Mouse (Mus musculus) gastrocnemius, adult 18-20 months (tissue): ENCODE results near the gene Psmb8. TPM values are rescaled to one million over a fixed set of nuclear protein-coding genes. Genes with fewer than 3 reads are reported as not detected.

Experiments used
- DNase-seq: peaks from one replicate; pipeline ENCODE4 v3.0.0; 2021; ENCODE audit warnings: low spot score
- total RNA-seq, 2 experiments: library from RNA; stranded (reverse); gene quantifications; 2 replicates each; pipeline ENCODE4 v1.2.3; 2021

The Psmb8 gene
- total RNA-seq, 2 experiments from 2014 or later, result 3.2 to 6.7 TPM

DNA sequence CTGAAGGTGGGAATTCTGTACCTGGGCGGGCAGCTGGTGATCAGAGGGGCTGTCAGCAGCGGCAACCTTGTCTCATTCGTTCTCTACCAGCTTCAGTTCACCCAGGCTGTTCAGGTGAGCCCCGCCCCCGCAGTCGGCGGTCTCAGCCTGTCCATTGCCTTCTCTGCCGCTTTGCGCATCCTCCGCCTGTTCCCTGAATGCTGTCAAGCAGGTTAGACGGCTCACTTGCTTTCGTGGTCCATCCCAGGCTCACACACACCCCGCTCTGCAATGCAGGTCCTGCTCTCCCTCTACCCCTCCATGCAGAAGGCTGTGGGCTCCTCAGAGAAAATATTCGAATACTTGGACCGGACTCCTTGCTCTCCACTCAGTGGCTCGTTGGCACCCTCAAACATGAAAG, 4.7 kb upstream of the Psmb8 start:
- no peak for DNase-seq

DNA sequence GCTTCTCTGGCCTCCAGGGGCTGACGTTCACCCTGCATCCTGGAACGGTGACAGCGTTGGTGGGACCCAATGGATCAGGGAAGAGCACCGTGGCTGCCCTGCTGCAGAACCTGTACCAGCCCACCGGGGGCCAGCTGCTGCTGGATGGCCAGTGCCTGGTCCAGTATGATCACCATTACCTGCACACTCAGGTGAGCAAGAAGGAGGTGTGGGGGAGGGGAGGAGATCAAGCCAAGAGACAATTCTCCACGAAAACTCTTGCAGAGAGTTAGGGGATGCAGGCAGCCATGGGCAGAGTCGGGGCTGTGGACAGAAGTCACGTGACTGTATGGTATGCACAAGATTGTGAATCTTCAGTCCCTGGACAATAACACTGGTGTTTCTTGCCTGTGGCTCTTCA, 4.1 kb upstream of the Psmb8 start:
- DNase-seq, result no peak

DNA sequence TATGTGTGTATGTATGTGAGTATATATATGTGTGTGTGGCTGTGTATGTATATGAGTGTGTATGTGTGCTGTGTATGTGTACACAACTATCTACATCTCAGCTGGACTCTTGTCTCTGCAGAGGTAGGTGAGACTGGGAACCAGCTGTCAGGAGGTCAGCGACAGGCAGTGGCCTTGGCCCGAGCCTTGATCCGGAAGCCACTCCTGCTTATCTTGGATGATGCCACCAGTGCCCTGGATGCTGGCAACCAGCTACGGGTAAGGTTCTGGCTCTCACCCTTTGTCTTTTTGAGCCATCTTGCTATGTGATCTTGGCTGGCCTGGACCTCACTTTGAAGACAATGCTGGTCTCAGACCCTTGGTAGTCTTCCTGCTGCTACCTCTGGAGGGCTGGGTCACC, 2.8 kb upstream of the Psmb8 start:
- DNase-seq, result no peak

DNA sequence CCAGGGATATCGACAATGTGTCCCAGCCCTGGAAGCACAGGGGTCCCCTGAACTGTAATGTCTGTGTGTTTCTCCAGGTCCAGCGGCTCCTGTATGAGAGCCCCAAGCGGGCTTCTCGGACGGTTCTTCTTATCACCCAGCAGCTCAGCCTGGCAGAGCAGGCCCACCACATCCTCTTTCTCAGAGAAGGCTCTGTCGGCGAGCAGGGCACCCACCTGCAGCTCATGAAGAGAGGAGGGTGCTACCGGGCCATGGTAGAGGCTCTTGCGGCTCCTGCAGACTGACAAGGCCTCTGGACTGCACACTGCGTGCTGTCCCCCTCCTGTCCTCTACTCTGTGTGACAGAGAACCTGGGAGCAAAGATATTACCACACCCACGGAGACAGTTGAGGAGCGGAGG, 1.0 kb upstream of the Psmb8 start:
- DNase-seq, result no peak

DNA sequence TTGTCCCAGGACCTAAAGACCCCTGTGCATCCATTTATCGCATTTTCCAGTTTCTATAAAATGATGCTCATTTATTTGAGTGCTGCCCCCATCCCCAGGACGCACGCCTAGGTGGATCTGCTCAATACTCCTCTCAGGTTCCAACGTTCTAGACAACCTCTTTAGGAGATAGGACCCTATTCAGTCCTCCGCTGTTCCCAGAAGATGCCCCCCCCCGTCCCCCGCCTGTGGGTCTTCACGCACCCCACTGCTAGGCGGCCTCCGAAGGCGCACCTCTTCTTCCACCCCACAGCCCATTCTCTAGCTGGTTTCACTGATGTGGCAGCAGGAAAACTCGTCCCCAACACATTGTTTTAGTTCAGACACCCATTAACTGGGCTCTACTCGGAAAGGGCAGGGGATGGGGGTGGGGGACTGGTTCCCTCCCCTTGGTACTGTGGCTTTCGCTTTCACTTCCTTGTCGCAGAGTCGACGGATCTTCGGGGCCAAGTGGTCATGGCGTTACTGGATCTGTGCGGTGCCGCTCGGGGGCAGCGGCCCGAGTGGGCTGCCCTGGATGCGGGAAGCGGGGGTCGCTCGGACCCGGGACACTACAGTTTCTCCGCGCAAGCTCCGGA, 491 bp downstream of the Psmb8 start:
- peak; percentile 55 for DNase-seq

DNA sequence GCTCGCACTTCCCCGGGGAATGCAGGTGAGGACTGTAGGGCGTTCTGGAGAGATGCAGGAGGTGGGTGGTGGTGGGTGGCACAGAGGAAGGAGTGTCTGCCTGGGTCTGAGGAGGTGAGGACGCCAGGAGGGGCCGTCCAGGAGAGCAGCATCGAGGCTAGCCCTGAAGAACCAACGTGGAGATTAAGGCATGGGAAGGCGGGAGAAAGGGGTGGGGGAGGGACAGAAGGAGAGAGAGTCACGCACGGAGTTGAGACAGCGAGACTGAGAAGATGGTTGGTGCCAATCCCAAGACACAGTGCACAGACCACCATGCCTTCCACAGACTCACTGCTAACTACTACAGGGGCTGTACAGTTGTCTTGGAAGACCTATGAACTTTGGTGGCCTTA, 996 bp downstream of the Psmb8 start:
- DNase-seq, result no peak

DNA sequence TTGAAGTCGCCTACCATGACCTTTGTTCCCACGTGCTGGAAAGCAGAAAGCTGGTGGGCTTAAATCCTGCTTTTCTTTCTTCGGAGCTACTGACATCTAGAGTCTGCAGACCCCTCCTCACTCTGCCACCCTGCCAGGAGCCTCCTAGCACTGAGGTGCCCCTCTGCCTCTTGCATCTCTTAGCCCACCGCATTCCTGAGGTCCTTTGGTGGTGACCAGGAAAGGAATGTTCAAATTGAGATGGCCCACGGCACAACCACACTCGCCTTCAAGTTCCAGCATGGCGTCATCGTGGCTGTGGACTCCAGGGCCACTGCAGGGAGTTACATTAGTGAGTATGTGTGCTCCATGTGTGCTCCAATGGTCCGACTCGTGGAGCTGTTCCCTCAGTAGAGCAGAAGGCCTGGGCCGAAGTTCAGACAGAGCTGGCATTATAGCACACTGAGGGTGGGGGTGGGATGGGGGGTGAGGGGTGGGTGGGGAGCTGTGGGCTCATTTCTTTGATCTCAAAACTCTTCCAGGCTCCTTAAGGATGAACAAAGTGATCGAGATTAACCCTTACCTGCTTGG, 1.6 kb downstream of the Psmb8 start:
- DNase-seq, result no peak

DNA sequence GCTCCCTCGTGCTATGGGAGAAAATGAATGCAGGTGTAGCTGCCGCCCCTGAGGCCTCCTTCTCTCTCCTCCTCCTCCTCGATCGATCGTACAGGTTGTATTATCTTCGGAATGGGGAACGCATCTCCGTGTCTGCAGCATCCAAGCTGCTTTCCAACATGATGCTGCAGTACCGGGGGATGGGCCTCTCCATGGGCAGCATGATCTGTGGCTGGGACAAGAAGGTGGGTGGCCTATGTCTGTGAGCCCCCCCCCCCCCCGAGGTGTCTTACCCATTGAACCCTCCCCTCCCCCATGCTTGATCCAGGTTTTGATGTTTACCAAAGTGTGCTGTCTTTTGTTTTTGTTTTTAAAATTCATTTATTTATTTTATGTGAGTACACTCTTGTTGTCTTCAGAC, 2.5 kb downstream of the Psmb8 start:
- no peak for DNase-seq

DNA sequence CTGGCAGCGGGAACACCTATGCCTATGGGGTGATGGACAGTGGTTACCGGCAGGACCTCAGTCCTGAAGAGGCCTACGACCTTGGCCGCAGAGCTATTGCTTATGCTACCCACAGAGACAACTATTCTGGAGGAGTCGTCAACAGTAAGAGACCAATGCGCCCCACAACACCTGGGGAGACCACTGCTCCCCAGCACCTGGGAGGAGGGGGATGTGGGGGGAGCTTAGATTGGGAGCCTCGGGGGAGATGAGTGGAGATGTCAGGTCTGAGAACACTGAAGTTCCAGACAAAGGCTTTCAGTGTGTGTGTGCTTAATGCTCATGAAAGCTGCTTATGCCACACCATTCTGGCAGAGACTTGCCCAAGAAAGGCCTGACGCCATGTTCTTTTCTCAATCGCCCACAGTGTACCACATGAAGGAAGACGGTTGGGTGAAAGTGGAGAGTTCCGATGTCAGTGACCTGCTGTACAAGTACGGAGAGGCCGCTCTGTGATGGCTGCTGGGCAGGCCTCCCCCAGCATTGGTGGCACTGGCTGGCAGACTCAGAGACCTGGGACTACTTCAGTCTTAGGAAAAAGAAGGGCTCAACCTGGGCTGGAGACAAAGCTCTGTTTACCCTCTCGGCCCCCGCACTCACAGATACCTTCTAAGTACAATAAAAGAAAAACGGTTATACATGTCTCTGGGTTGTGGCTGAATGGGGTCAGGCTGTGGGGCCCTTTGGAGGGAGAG, 3.4 kb downstream of the Psmb8 start:
- no peak for DNase-seq

DNA sequence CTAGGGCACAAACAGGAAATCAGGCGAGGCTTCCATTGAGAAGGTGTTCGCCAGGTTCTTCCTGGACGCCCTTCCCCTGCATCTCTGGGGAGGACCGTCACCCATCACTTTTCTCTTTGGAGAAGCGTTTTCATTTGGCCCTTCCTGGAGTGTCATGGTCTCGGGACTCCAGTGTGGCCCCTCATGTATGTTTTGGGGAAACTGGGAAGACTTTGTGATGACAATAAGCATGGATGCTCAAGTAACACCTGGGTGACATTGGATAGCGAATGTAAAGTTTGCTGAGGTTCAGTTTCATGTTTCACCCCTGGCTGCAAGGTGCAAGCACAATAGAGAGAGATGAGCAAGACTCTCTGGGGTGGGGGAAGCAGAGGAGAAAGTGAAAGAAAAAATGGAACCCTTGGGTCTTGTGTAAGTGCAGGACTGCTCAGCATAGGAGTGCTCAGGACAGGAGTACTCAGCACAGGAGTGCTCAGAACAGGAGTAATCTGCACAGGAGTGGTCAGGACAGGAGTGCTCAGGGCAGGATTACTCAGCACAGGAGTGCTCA, 4.1 kb downstream of the Psmb8 start:
- DNase-seq, result no peak

DNA sequence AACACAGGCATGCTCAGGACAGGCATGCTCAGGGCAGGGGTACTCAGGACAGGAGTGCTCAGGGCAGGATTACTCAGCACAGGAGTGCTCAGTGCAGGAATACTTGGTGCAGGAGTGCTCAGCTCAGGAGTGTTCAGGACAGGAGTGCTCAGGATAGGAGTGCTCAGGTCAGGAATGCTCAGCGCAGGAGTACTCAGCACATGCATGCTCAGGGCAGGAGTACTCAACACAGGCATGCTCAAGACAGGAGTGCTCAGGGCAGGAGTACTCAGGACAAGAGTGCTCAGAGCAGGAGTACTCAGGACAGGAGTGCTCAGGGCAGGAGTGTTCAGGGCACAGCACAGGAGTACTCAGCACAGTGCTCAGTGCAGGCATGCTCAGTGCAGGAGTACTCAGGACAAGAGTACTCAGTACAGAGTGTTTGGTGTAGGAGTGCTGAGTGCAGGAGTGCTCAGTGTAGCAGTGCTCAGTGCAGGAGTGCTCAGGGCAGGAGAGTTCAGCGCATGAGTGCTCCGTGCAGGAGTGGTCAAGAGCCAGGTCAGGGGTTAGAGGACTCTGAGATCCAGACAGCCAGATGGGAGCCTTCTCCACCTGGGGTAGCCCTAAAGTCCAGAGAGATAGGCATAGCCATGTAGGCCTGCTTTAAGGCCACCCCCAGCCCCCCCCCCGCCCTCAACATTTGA, 5.4 kb downstream of the Psmb8 start:
- no peak for DNase-seq

DNA sequence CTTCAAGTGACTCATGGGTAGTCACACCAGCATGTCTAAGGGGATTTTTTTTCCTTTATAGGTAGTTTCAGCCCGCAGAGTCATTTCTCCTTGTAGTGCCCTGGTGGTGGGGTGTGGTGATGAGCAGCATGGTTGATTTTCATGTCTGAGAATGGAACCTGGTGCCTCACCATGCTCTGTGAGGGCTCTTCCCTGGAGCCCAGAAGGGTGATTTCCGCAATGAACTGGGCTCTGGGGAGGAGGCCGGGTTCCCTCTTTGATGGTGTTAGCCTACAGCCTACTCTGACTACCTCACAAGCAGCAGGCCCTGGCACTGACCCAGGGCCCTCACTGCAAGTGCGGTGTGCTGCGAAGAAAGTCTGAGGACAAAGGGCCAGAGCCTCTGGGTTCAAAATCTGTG, 5.9 kb downstream of the Psmb8 start, which contains the start of gene Tap2:
Gene Tap2, plus strand, starts transcription at position 84 of the 400 bp plus-strand sequence.
- DNase-seq, result no peak

DNA sequence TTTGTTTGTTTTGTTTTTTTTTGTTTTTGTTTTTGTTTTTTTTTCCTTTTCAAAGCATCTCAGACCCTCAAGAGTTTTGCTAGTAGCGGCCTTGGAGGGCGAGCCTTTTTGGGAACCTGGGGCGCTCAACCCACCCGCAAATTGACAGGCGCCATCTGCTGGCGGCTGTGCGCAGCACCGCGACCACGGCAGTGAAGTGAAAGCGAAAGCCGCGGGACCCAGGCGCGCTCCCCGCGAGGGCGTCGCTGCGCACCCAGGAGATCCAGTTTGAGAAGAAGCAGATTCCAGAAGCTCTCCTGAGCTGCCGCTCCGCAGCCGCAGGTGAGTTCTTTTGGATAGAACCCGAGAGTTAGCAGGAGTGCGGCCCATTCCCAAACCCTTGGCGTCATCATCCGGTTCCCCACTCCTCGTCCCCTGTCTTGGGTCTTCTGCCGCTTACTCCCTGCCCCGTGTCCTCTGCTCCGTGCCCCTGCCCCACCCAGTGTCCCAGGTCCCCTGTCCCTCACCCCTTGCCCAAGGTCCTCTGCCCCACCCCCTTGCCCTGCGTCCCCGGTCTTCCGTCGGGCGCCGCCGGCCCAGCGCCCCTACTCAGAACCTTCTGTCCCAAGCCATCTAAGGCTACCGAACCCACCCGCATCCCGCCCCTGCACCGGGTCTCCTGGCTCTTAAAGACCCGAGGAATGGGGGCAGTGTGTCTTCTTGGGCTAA, 6.9 kb downstream of the Psmb8 start:
- peak; percentile 91 for DNase-seq

DNA sequence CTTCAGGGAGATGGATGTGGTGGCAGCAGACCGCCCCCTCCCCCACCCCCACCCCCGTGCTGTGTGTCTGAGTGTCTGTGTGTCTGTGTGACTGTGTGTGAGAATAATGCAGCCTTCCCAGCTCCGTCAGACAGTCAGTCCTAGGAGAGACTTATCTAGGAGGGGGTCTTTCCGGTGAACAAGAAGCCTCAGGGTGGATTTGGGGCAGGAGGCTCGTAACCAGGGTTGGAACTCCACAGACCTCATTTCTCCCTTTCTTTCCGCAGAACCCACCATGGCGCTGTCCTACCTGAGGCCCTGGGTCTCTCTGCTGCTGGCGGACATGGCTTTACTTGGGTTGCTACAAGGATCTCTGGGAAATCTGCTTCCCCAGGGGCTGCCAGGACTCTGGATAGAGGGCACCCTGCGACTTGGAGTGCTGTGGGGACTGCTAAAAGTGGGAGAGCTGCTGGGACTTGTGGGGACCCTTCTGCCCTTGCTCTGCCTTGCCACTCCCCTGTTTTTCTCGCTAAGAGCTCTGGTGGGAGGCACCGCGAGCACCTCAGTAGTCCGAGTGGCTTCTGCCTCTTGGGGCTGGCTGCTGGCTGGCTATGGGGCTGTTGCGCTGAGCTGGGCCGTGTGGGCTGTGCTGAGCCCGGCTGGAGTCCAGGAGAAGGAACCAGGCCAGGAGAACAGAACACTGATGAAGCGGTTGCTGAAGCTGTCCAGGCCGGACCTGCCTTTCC, 7.7 kb downstream of the Psmb8 start:
- DNase-seq, result peak; percentile 58

DNA sequence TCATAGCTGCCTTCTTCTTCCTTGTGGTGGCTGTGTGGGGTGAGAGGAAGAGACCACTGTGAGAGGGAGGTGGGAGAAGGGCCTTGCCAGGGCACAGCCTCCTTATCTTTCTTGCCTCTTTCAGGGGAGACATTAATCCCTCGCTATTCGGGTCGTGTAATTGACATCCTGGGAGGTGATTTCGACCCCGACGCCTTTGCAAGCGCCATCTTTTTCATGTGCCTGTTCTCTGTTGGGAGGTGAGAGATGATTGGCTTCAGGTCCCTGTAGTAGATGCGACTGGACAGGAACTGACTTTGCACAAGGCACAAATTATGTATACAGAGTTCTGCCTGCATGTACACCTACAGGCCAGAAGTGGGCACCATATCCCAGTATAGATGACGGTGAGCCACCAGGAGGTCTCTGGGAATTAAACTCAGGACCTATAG, 8.2 kb downstream of the Psmb8 start:
- no peak for DNase-seq

DNA sequence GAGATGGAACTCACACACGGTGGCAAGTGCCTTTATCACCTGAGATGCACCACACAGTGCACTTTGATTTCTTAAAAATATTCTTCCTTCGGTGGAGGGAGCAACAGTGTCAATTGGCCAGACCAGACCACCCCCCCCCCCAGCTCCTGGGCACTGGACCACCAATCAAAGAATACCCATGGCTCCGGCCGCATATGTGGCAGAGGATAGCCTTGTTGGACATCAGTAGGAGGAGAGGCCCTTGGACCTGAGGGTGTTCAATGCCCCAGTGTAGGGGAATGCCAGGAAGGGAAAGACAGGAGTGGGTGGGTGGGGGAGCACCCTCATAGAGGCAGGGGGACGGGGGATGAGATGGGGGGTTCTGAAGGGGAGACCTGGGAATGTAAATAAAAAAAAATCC, 9.2 kb downstream of the Psmb8 start:
- no peak for DNase-seq

DNA sequence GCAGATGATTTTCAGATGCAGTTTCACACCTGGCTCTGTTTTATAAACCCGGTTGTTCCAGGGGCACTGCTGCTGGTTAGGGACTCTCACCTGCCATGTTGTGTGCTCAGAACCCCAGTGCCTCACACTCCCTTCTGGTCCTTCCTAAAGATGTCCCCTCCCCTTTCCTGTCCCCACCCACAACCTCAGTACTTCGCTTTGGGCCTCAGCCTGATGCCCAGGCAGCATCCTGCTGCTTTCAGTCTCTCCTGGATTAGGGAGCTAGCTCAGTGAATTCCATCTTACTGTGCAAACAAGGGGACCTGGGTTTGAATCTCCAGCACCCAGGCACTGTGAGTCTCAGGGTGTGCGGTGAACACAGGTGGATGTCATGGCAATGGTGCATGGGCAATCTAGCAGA, 9.9 kb downstream of the Psmb8 start:
- DNase-seq, result no peak

DNA sequence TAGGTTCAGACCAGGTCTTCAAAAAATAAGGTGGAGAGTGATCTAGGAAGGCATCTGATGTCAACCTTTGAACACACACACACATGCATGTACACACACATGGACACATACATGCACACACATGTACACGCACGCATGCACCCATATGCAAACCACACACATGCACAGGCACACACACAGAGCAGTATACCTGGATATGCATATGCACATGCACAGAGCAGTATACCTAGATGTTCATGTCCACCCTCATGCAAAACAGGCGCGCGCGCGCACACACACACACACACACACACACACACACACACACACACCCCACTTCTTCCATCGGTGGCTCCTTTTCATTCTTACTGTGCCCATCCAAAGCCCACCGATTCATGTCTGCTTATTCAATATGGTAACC, 10.3 kb downstream of the Psmb8 start:
- DNase-seq, result no peak

DNA sequence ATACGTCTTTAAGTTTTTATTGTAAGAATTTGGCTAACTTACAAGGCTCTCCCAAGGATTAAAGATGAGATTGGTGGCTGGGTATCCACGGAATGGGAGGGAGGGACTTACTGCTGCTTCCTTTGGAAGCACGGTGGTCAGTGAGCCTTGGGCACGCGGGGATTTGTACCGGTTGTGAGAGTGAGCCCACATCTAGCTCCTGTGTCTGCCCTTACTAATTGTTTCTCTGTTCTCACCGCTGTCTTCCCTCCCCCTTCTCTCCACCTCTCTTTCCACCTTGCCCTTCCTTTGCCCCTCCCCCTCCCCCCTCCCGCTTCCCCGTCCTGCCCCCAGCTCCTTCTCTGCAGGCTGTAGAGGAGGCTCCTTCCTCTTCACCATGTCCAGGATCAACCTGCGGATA, 10.9 kb downstream of the Psmb8 start:
- no peak for DNase-seq

DNA sequence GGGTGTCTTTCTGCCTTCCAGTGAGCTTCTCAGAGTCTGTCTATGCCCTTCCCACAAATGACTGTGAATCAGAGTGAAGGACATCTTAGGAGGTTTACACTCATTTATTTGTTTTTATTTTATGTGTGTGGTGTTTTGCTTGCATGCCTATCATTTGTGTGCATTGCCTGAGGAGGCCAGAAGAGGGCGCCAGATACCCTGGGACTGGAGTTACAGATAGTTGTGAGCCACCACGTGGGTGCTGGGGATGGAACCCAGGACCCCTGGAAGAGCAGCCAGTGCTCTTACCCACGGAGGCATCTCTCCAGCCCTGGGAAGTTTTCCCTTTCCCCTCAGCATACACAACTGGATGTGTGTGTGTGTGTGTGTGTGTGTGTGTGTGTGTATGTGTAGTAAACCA, 12.2 kb downstream of the Psmb8 start:
- no peak for DNase-seq

DNA sequence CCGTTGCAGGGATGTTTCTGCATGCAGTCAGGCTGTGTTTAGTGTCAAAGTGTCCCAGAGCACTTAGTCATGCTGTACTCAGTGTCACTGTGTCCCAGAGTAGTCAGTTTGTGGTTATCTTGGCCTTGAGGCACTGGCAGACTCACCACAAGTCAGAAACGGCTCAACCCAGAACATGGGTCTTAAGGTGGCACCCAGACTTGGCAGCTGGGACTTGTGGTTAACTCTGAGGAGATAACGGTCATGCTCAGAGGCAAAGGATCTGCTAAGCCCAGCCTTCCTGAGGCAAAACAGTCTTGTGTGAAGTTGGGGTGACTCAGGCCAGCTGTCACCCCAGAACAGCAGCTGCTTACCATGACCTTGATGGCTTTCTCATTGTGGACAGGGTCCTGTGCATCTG, 13.1 kb downstream of the Psmb8 start:
- DNase-seq, result no peak
